Comparison of ENCODE assay signal across 7 mouse cellular contexts in the genomic region with DNA sequence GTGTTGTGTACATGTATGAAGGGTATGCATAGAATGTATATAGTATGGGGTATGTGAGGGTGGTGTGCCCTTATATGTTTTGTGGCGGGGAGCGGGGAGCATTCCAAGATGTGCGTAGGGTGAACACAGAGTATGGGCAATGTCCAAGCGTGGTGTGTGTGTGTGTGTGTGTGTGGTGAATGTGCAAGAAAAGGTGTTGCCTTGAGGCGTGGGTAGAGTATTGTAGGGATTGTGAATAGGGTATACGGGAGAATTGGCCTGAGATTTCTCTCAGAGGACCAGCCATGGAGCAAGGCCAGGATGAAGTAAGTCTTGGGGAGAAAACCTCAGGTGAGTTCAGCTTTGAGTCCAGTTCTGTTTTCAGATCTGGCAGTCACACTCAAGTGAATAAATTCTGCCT. TPM values are rescaled to one million over a fixed set of nuclear protein-coding genes. Genes with fewer than 3 reads are reported as not detected.
DNase-seq lines count a peak whose midpoint lies in the region; ATAC-seq and TF ChIP-seq lines count a peak whose summit lies in the region.

No protein-coding gene starts in this region.

- intact Hi-C loops in left cerebral cortex, postnatal 4 days (cut with DNase I), result no loop called here

- peak overlapping the region; percentile 52 for H3K4me3 ChIP-seq in lung, embryonic 15.5 days
- peak overlapping the region; percentile 27 for H3K4me3 ChIP-seq in forebrain, embryonic 11.5 days (ENCODE audit: low read depth, low read length)
- peak overlapping the region; percentile 53 for H3K4me3 ChIP-seq in limb, embryonic 10.5 days
- peak overlapping the region; percentile 83 for H3K4me3 ChIP-seq in olfactory bulb, adult 2 months (ENCODE audit: insufficient read depth, low read depth, low read length)

- no peaks in the 10 kb centered on the region for H3K36me3 ChIP-seq in lung, embryonic 15.5 days
- H3K36me3 ChIP-seq in forebrain, embryonic 11.5 days (ENCODE audit: control insufficient read depth, insufficient read depth, low read length), result no peaks in the 10 kb centered on the region
- no peaks in the 10 kb centered on the region for H3K36me3 ChIP-seq in limb, embryonic 10.5 days

- no peak for TF ChIP-seq CTCF in olfactory bulb, adult 2 months (IDR thresholded peaks at IDR 0.05; ENCODE audit: insufficient read depth, low read depth, low read length)

- H3K9me3 ChIP-seq in lung, embryonic 15.5 days, result no peaks in the 10 kb centered on the region
- no peaks in the 10 kb centered on the region for H3K9me3 ChIP-seq in forebrain, embryonic 11.5 days (ENCODE audit: control insufficient read depth, low read length)
- no peaks in the 10 kb centered on the region for H3K9me3 ChIP-seq in limb, embryonic 10.5 days (replicated peaks)

- H3K27me3 ChIP-seq in lung, embryonic 15.5 days, result peaks cover 97% of the 10 kb centered on the region
- peaks cover 69% of the 10 kb centered on the region for H3K27me3 ChIP-seq in forebrain, embryonic 11.5 days (ENCODE audit: control insufficient read depth, insufficient read depth, low read length)
- H3K27me3 ChIP-seq in limb, embryonic 10.5 days (ENCODE audit: low read depth, poor library complexity, severe bottlenecking), result peaks cover 100% of the 10 kb centered on the region

- peaks cover 32% of the 10 kb centered on the region for H3K4me1 ChIP-seq in lung, embryonic 15.5 days
- H3K4me1 ChIP-seq in forebrain, embryonic 11.5 days (replicated peaks; ENCODE audit: control insufficient read depth, insufficient read depth, low read length), result peaks cover 13% of the 10 kb centered on the region; the same call in 1 of the 2 replicates
- peaks cover 29% of the 10 kb centered on the region for H3K4me1 ChIP-seq in limb, embryonic 10.5 days
- peaks cover 20% of the 10 kb centered on the region for H3K4me1 ChIP-seq in olfactory bulb, adult 2 months (ENCODE audit: control insufficient read depth, insufficient read depth, low read length)

- no peak for ATAC-seq in lung, embryonic 15.5 days (ENCODE audit: borderline replicate concordance, extremely low read depth, low FRiP score, low TSS enrichment)
- ATAC-seq in forebrain, embryonic 11.5 days (replicated peaks; ENCODE audit: low FRiP score), result peak; percentile 8; the same call in 1 of the 2 replicates
- ATAC-seq in CD4-positive, CD25-positive, alpha-beta regulatory T cell, adult 4 months, result no peak

- WGBS in lung, embryonic 15.5 days, result 4% methylated on average over 6 of the region's 6 CpGs
- WGBS in forebrain, embryonic 11.5 days, result 4% methylated on average over 6 of the region's 6 CpGs
- WGBS in limb, embryonic 10.5 days, result 5% methylated on average over 6 of the region's 6 CpGs
- 3% methylated on average over 6 of the region's 6 CpGs for WGBS in olfactory bulb, adult 2 months

- no peak for DNase-seq in lung, postnatal 10 days
- no peak for DNase-seq in forebrain, embryonic 11.5 days (ENCODE audit: low spot score)
- no peak for DNase-seq in limb, embryonic 10.5 days (ENCODE audit: low spot score)
- no peak for DNase-seq in left cerebral cortex, postnatal 4 days

- no peak overlapping the region for H3K9ac ChIP-seq in lung, embryonic 15.5 days
- no peak overlapping the region for H3K9ac ChIP-seq in forebrain, embryonic 11.5 days (ENCODE audit: low read length)

- H3K27ac ChIP-seq in lung, embryonic 15.5 days, result no peak overlapping the region
- H3K27ac ChIP-seq in forebrain, embryonic 11.5 days (ENCODE audit: low read depth, low read length), result no peak overlapping the region
- no peak overlapping the region for H3K27ac ChIP-seq in limb, embryonic 10.5 days
- H3K27ac ChIP-seq in olfactory bulb, adult 2 months (ENCODE audit: insufficient read depth, low read depth, low read length), result peak overlapping the region; percentile 85

- peak overlapping the region; percentile 97 for H3K4me2 ChIP-seq in lung, embryonic 15.5 days
- peak overlapping the region; percentile 47 for H3K4me2 ChIP-seq in forebrain, embryonic 11.5 days (ENCODE audit: low read depth, low read length, severe bottlenecking)

- no peak for TF ChIP-seq POLR2A in olfactory bulb, adult 2 months (IDR thresholded peaks at IDR 0.05; ENCODE audit: insufficient read depth, low read depth, low read length)

RNA-seq across cellular contexts. Expression of gene Gm42517, which starts 0.7 kb away (rescaled TPM):
- not detected in 2 replicates for polyA plus RNA-seq in lung, embryonic 15.5 days (2015; fragmentation: Nextera tagmentation; extraction: Ambion mirVana)
- 0.13 TPM in 1 of 2 replicates, not detected in the other for polyA plus RNA-seq in forebrain, embryonic 11.5 days (2014; fragmentation: Nextera tagmentation; extraction: Ambion mirVana)
- polyA plus RNA-seq in limb, embryonic 10.5 days (2016; fragmentation: Nextera tagmentation; extraction: Ambion mirVana), result not detected in 2 replicates
- not detected in 2 replicates for polyA plus RNA-seq in olfactory bulb, adult 2 months (2012; ENCODE audit: insufficient read depth, insufficient read length, low replicate concordance, missing spikeins)
- polyA plus RNA-seq in CD4-positive, CD25-positive, alpha-beta regulatory T cell, adult 4 months (2017; shearing (Covaris generic)), result not detected
- 10 to 100 TPM; 36.1 to 41.3 TPM for total RNA-seq in left cerebral cortex, postnatal 4 days (2021)

RNA-seq across cellular contexts. Expression of gene Pde6b, which starts 19.7 kb away (rescaled TPM):
- polyA plus RNA-seq in lung, embryonic 15.5 days (2015; fragmentation: Nextera tagmentation; extraction: Ambion mirVana), result 0.32 and 0.39 TPM in 2 replicates
- 0.23 and 0.40 TPM in 2 replicates for polyA plus RNA-seq in forebrain, embryonic 11.5 days (2014; fragmentation: Nextera tagmentation; extraction: Ambion mirVana)
- polyA plus RNA-seq in limb, embryonic 10.5 days (2016; fragmentation: Nextera tagmentation; extraction: Ambion mirVana), result 0.11 and 0.34 TPM in 2 replicates
- polyA plus RNA-seq in olfactory bulb, adult 2 months (2012; ENCODE audit: insufficient read depth, insufficient read length, low replicate concordance, missing spikeins), result not detected in 2 replicates
- polyA plus RNA-seq in CD4-positive, CD25-positive, alpha-beta regulatory T cell, adult 4 months (2017; shearing (Covaris generic)), result 1 to 10 TPM; 1.5 to 1.8 TPM
- total RNA-seq in left cerebral cortex, postnatal 4 days (2021), result not detected

RNA-seq across cellular contexts. Expression of gene Pigg, which starts 56.0 kb away (rescaled TPM):
- polyA plus RNA-seq in lung, embryonic 15.5 days (2015; fragmentation: Nextera tagmentation; extraction: Ambion mirVana), result 6.6 and 6.7 TPM in 2 replicates
- polyA plus RNA-seq in forebrain, embryonic 11.5 days (2014; fragmentation: Nextera tagmentation; extraction: Ambion mirVana), result 3.7 and 4.3 TPM in 2 replicates
- polyA plus RNA-seq in limb, embryonic 10.5 days (2016; fragmentation: Nextera tagmentation; extraction: Ambion mirVana), result 6.1 TPM in 2 replicates
- polyA plus RNA-seq in olfactory bulb, adult 2 months (2012; ENCODE audit: insufficient read depth, insufficient read length, low replicate concordance, missing spikeins), result not detected in 2 replicates
- polyA plus RNA-seq in CD4-positive, CD25-positive, alpha-beta regulatory T cell, adult 4 months (2017; shearing (Covaris generic)), result 1 to 10 TPM; 2.7 to 5.7 TPM
- total RNA-seq in left cerebral cortex, postnatal 4 days (2021), result 1 to 10 TPM; 7.1 to 8.0 TPM

Comparison
In these comparisons a context has a peak if more than half of its experiments do, and no peak if none do; other contexts are left out.
1. H3K4me3 ChIP-seq: peak in every context shown above with its lines; median percentile 83 in olfactory bulb, adult 2 months; 53 in limb, embryonic 10.5 days; 52 in lung, embryonic 15.5 days; 27 in forebrain, embryonic 11.5 days.